Mouse (Mus musculus) neural tube, embryonic 14.5 days (tissue): ENCODE results near the gene Gpc4. TPM values are rescaled to one million over a fixed set of nuclear protein-coding genes. Genes with fewer than 3 reads are reported as not detected.
A peak's percentile ranks its signal among the peaks of the same experiment; 100 is the strongest.

Experiments used
- ATAC-seq: fragments of 200-750 bp; cut with Nextera tagmentation; 2 replicates; pipeline ENCODE4 v1.8.0; 2017; ENCODE audit warnings: low read depth, mild to moderate bottlenecking, moderate TSS enrichment, moderate library complexity
- H3K27ac ChIP-seq: fragments of 300-500 bp; sonication (generic); 2 replicates; pipeline ENCODE4 v1.5.1; 2014; ENCODE audit warnings: low read depth, mild to moderate bottlenecking, control low read depth, low read length, moderate library complexity, mixed read lengths
- H3K27me3 ChIP-seq: fragments of 300-500 bp; sonication (generic); 2 replicates; pipeline ENCODE4 v1.6.1; 2014; ENCODE audit warnings: low read length; ENCODE audit not compliant: control insufficient read depth, insufficient read depth
- H3K36me3 ChIP-seq: fragments of 300-500 bp; sonication (generic); 2 replicates; pipeline ENCODE4 v1.6.1; 2014; ENCODE audit warnings: low read length, mixed read lengths; ENCODE audit not compliant: control insufficient read depth, insufficient read depth
- H3K4me1 ChIP-seq: fragments of 300-500 bp; sonication (generic); 2 replicates; pipeline ENCODE4 v1.6.1; 2014; ENCODE audit warnings: low read length; ENCODE audit not compliant: control insufficient read depth, insufficient read depth
- H3K4me2 ChIP-seq: fragments of 300-500 bp; sonication (generic); 2 replicates; pipeline ENCODE4 v1.6.1; 2014; ENCODE audit warnings: mild to moderate bottlenecking, low read depth, low read length, control low read depth
- H3K4me3 ChIP-seq: fragments of 300-500 bp; sonication (generic); 2 replicates; pipeline ENCODE4 v1.5.1; 2014; ENCODE audit warnings: low read depth, low read length, control low read depth, mixed read lengths
- H3K9ac ChIP-seq: fragments of 300-500 bp; sonication (generic); replicated peaks from 2 replicates; pipeline ENCODE4 v1.6.1; 2014; ENCODE audit warnings: low read depth, mild to moderate bottlenecking, control low read depth, low read length, mixed read lengths
- H3K9me3 ChIP-seq: fragments of 300-500 bp; sonication (generic); 2 replicates; pipeline ENCODE4 v1.6.1; 2016; ENCODE audit warnings: low read length; ENCODE audit not compliant: control insufficient read depth
- WGBS: fragments of 180-500 bp; shearing (Covaris S2); extraction: QIAGEN DNeasy Blood & Tissue Kit; methylation state at CpG from one replicate; pipeline ENCODE4 v1.1.7; 2014; 5-methylcytosine and 5-hydroxymethylcytosine counted together
- polyA plus RNA-seq: library from polyadenylated mRNA; unstranded; fragments of >200 nt; fragmentation: Nextera tagmentation; extraction: Ambion mirVana; gene quantifications from 2 replicates; pipeline ENCODE4 v1.2.1, GENCODE M21; 2014

The Gpc4 gene
- polyA plus RNA-seq, 1 experiment from 2014 or later: 10.6 TPM

DNA sequence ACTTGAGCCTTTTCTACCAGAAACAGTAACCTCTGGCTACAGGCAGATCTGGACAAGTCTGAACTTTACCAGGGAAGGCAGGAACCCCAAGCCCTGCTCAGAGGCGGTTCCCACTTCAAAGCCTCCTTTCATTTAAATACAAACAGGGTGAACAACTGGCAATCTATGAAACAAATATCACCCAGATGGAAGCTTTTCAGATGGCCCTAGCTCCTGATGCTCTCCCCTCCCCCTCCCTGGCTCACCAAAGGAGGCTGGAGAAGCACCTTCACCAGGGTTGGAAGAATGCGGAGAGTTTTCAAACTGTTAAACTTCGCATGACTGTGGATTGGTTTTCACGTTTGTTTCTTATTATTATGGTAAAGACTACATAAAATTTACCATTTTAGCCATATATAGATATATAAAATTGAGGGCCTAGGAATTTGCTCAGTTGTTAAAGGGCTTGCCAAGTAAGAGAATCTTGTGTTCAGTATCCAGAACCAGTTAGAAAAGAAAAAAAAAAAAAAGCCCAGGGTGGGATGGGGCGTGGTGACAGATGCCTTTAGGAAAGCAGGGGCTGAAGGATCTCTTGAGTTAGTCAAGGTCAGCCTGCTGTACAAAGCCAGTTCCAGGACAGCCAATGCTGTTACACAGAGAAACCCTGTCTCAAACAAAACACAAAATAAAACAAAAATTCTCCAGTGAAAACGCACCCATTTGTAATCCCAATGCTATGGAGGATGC, 2.6 kb upstream of the Gpc4 start:
- Histone ChIP-seq H3K4me3 (no peak overlapping the region), H3K27me3 (no peaks in the 10 kb centered on the region), H3K4me1 (no peaks in the 10 kb centered on the region), H3K4me2 (no peak overlapping the region), H3K36me3 (no peaks in the 10 kb centered on the region), H3K9me3 (no peaks in the 10 kb centered on the region), H3K27ac (no peak overlapping the region), H3K9ac (no peak overlapping the region)
- WGBS: 38% methylated on average over 6 of the region's 6 CpGs
- no peak for ATAC-seq

GRCm38 (mm10) chrX:52165555-52165938, 495 bp upstream of the Gpc4 start:
- Histone ChIP-seq H3K9me3 (no peaks in the 10 kb centered on the region), H3K9ac (peak overlapping the region; percentile 39; the same call in 1 of the 2 replicates), H3K36me3 (no peaks in the 10 kb centered on the region), H3K4me1 (no peaks in the 10 kb centered on the region), H3K27ac (no peak overlapping the region), H3K4me3 (peak overlapping the region; percentile 43), H3K4me2 (peak overlapping the region; percentile 62), H3K27me3 (no peaks in the 10 kb centered on the region)
- ATAC-seq: peak; percentile 38; the same call in 1 of the 2 replicates
- WGBS: 31% methylated on average over 5 of the region's 7 CpGs

DNA sequence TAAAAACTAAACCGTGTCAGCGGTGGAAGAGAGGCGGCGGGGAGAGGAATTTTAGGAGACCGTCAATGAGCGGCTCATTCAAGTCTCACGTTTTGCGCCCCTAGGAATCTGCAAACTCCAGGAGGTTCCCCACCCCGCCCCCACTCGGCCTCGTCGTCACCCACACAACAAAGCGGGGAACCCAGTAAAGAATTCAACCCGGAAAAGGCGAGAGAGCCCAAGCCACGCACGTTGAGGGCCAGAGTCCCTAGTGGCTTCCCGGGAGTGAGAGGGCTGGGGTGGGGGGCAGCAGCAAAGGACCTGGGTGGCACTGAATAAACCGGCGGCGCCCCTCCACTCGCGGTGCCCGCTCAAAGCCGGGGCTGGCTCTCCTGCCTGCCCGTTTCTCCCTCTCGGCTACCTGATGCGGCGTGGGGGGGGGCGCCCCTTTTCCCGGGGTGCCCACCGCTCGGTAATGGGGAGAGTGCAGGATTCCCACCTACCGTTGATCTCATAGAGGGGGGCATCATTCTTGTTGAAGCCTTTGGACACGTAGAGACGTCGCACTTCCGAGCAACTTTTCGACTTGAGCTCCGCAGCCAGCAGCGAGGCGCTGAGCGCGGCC, 816 bp downstream of the Gpc4 start:
- Histone ChIP-seq H3K27me3 (no peaks in the 10 kb centered on the region), H3K36me3 (no peaks in the 10 kb centered on the region), H3K4me3 (peak overlapping the region; percentile 43), H3K9me3 (no peaks in the 10 kb centered on the region), H3K9ac (peak overlapping the region; percentile 37), H3K4me2 (peak overlapping the region; percentile 62), H3K27ac (no peak overlapping the region), H3K4me1 (no peaks in the 10 kb centered on the region)
- peak; percentile 4 for ATAC-seq
- 16% methylated on average over 41 of the region's 44 CpGs for WGBS

- H3K4me2 ChIP-seq: peak overlapping the region; percentile 62
- no peaks in the 10 kb centered on the region for H3K9me3 ChIP-seq
- no peak for ATAC-seq
- peak overlapping the region; percentile 43 for H3K4me3 ChIP-seq
- H3K27me3 ChIP-seq: no peaks in the 10 kb centered on the region
- H3K4me1 ChIP-seq: no peaks in the 10 kb centered on the region
- no peak overlapping the region for H3K27ac ChIP-seq
- no peaks in the 10 kb centered on the region for H3K36me3 ChIP-seq
- H3K9ac ChIP-seq: no peak overlapping the region; the same call in 1 of the 2 replicates
- WGBS: 19% methylated on average over 25 of the region's 25 CpGs
These were observed 1.5 kb downstream of the Gpc4 start for GRCm38 (mm10) chrX:52163418-52164133.

- no peak overlapping the region for H3K27ac ChIP-seq
- H3K4me2 ChIP-seq: peak overlapping the region; percentile 62
- H3K4me1 ChIP-seq: no peaks in the 10 kb centered on the region
- no peaks in the 10 kb centered on the region for H3K27me3 ChIP-seq
- H3K9ac ChIP-seq: no peak overlapping the region
- 20% methylated on average over 6 of the region's 6 CpGs for WGBS
- H3K9me3 ChIP-seq: no peaks in the 10 kb centered on the region
- no peak for ATAC-seq
- no peaks in the 10 kb centered on the region for H3K36me3 ChIP-seq
- H3K4me3 ChIP-seq: peak overlapping the region; percentile 43; the same call in 1 of the 2 replicates
These were observed 2.3 kb downstream of the Gpc4 start for GRCm38 (mm10) chrX:52162756-52163155.

DNA sequence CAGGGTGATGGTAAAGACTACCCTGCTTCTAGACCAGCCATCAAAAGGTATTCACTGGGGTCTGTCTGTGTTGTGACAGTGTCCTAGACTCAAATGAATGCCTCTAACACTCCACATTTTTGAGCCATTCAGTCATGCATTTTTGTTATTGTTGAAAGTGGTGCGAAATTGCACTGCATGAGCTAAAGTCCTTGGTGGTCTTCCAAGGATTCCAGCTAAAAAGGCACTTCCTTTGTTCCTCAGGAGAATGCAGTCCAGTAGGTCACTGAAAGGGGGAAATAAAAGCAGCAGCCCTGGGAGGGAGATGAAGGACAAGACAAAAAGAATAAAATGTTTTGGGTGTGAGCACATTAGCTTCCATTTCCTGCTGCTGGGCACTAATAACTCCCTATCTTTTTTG, 2.8 kb downstream of the Gpc4 start:
- no peak overlapping the region; the same call in 1 of the 2 replicates for H3K4me2 ChIP-seq
- H3K36me3 ChIP-seq: no peaks in the 10 kb centered on the region
- no peaks in the 10 kb centered on the region for H3K27me3 ChIP-seq
- no peak for ATAC-seq
- no peaks in the 10 kb centered on the region for H3K4me1 ChIP-seq
- 31% methylated on average over 1 of the region's 1 CpGs for WGBS
- no peak overlapping the region for H3K27ac ChIP-seq
- H3K9me3 ChIP-seq: no peaks in the 10 kb centered on the region
- H3K4me3 ChIP-seq: no peak overlapping the region
- H3K9ac ChIP-seq: no peak overlapping the region

GRCm38 (mm10) chrX:52159621-52160020, 5.4 kb downstream of the Gpc4 start:
- H3K27ac ChIP-seq: no peak overlapping the region
- no peak for ATAC-seq
- no peak overlapping the region for H3K4me3 ChIP-seq
- H3K9me3 ChIP-seq: no peaks in the 10 kb centered on the region
- WGBS: 87% methylated on average over 5 of the region's 5 CpGs
- H3K9ac ChIP-seq: no peak overlapping the region
- H3K4me2 ChIP-seq: no peak overlapping the region
- no peaks in the 10 kb centered on the region for H3K4me1 ChIP-seq
- no peaks in the 10 kb centered on the region for H3K36me3 ChIP-seq
- no peaks in the 10 kb centered on the region for H3K27me3 ChIP-seq

GRCm38 (mm10) chrX:52155408-52155953, 9.6 kb downstream of the Gpc4 start:
- H3K9me3 ChIP-seq: no peaks in the 10 kb centered on the region
- no peaks in the 10 kb centered on the region for H3K36me3 ChIP-seq
- no peaks in the 10 kb centered on the region for H3K4me1 ChIP-seq
- H3K4me2 ChIP-seq: no peak overlapping the region
- H3K9ac ChIP-seq: no peak overlapping the region
- no peak overlapping the region for H3K27ac ChIP-seq
- WGBS: 84% methylated on average over 7 of the region's 7 CpGs
- no peak overlapping the region for H3K4me3 ChIP-seq
- no peaks in the 10 kb centered on the region for H3K27me3 ChIP-seq
- no peak for ATAC-seq

DNA sequence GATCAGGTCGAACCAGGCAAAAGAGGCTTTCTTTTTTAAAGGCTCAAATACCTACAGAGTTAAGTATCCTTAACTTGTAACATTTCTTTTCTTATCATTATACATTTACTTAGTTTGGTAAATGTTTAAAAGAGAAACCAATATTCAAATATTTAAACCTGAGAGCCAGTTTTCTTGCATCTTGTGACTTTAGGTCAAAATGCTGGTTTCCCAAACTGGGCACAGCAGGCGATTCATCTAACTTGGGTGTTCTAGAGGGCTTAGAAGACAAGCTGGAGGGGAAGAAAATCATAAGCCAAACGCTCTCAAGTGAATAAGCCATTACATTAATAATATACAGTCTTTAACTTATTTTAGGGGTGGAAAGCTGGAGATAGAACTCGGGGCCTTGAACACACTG, 10.2 kb downstream of the Gpc4 start:
- Histone ChIP-seq H3K9ac (no peak overlapping the region), H3K4me2 (no peak overlapping the region)
- WGBS: 89% methylated on average over 4 of the region's 4 CpGs

More for the DNA sequence above, 10.2 kb downstream of the Gpc4 start:
- no peak overlapping the region for H3K4me3 ChIP-seq
- no peak overlapping the region for H3K27ac ChIP-seq
- H3K36me3 ChIP-seq: no peaks in the 10 kb centered on the region
- no peaks in the 10 kb centered on the region for H3K4me1 ChIP-seq
- no peaks in the 10 kb centered on the region for H3K9me3 ChIP-seq
- no peak for ATAC-seq
- no peaks in the 10 kb centered on the region for H3K27me3 ChIP-seq
